Mouse (Mus musculus): Measurements from ENCODE around the gene Mgmt. TPM values are rescaled to one million over a fixed set of nuclear protein-coding genes. Genes with fewer than 3 reads are reported as not detected.
A peak's percentile ranks its signal among the peaks of the same experiment; 100 is the strongest.

The Mgmt gene
- polyA plus RNA-seq, 1 experiment from 2014 or later = 1.5 TPM

GRCm38 (mm10) chr7:137013433-137013832 is 119.0 kb downstream of the Mgmt start:
- H3K4me1 ChIP-seq (ENCODE audit: control insufficient read depth, insufficient read depth, low read length) = no peaks in the 10 kb centered on the region
- no peak overlapping the region for H3K9ac ChIP-seq (replicated peaks; ENCODE audit: low read length)
- H3K36me3 ChIP-seq (ENCODE audit: control insufficient read depth, insufficient read depth, low read length) = no peaks in the 10 kb centered on the region
- H3K9me3 ChIP-seq (ENCODE audit: control insufficient read depth, low read length) = no peaks in the 10 kb centered on the region
- H3K4me3 ChIP-seq (replicated peaks; ENCODE audit: low read depth, low read length) = no peak overlapping the region
- 64% methylated on average over 3 of the region's 3 CpGs for WGBS
- ATAC-seq (ENCODE audit: low FRiP score, low TSS enrichment) (no peak), DNase-seq (no peak)
- H3K27me3 ChIP-seq (ENCODE audit: control insufficient read depth, insufficient read depth, low read length) = no peaks in the 10 kb centered on the region
- no peak overlapping the region for H3K27ac ChIP-seq (replicated peaks; ENCODE audit: low read depth, low read length)
- H3K4me2 ChIP-seq (ENCODE audit: low read length) = no peak overlapping the region

GRCm38 (mm10) chr7:137018614-137019013 is 124.2 kb downstream of the Mgmt start:
- no peaks in the 10 kb centered on the region for H3K4me1 ChIP-seq (ENCODE audit: control insufficient read depth, insufficient read depth, low read length)
- no peak overlapping the region for H3K27ac ChIP-seq (replicated peaks; ENCODE audit: low read depth, low read length)
- no peak overlapping the region for H3K4me3 ChIP-seq (replicated peaks; ENCODE audit: low read depth, low read length)
- ATAC-seq (ENCODE audit: low FRiP score, low TSS enrichment) (no peak), DNase-seq (no peak)
- 88% methylated on average over 5 of the region's 5 CpGs for WGBS
- H3K27me3 ChIP-seq (ENCODE audit: control insufficient read depth, insufficient read depth, low read length) = no peaks in the 10 kb centered on the region
- H3K4me2 ChIP-seq (ENCODE audit: low read length) = no peak overlapping the region
- H3K9ac ChIP-seq (replicated peaks; ENCODE audit: low read length) = no peak overlapping the region
- no peaks in the 10 kb centered on the region for H3K9me3 ChIP-seq (ENCODE audit: control insufficient read depth, low read length)
- H3K36me3 ChIP-seq (ENCODE audit: control insufficient read depth, insufficient read depth, low read length) = no peaks in the 10 kb centered on the region

GRCm38 (mm10) chr7:137020195-137020594 is 125.8 kb downstream of the Mgmt start:
- Histone ChIP-seq H3K9ac (replicated peaks; ENCODE audit: low read length) (no peak overlapping the region), H3K27ac (replicated peaks; ENCODE audit: low read depth, low read length) (no peak overlapping the region), H3K4me2 (ENCODE audit: low read length) (no peak overlapping the region), H3K4me1 (ENCODE audit: control insufficient read depth, insufficient read depth, low read length) (no peaks in the 10 kb centered on the region), H3K4me3 (replicated peaks; ENCODE audit: low read depth, low read length) (no peak overlapping the region), H3K36me3 (ENCODE audit: control insufficient read depth, insufficient read depth, low read length) (no peaks in the 10 kb centered on the region), H3K27me3 (ENCODE audit: control insufficient read depth, insufficient read depth, low read length) (no peaks in the 10 kb centered on the region), H3K9me3 (ENCODE audit: control insufficient read depth, low read length) (no peaks in the 10 kb centered on the region)
- DNase-seq (no peak), ATAC-seq (ENCODE audit: low FRiP score, low TSS enrichment) (no peak)
- WGBS = 83% methylated on average over 6 of the region's 6 CpGs

GRCm38 (mm10) chr7:137030789-137031188 is 136.4 kb downstream of the Mgmt start:
- ATAC-seq (ENCODE audit: low FRiP score, low TSS enrichment) (no peak), DNase-seq (no peak)
- 0 out of 2 replicates have a peak, but pooled peaks cover under 1% of the 10 kb centered on the region for H3K4me1 ChIP-seq (ENCODE audit: control insufficient read depth, insufficient read depth, low read length)
- H3K4me2 ChIP-seq (ENCODE audit: low read length) = no peak overlapping the region
- WGBS = 94% methylated on average over 4 of the region's 4 CpGs
- H3K27ac ChIP-seq (replicated peaks; ENCODE audit: low read depth, low read length) = no peak overlapping the region
- 0 out of 2 replicates have a peak, but pooled peaks cover 2% of the 10 kb centered on the region for H3K9me3 ChIP-seq (ENCODE audit: control insufficient read depth, low read length)
- no peak overlapping the region for H3K4me3 ChIP-seq (replicated peaks; ENCODE audit: low read depth, low read length)
- no peaks in the 10 kb centered on the region for H3K27me3 ChIP-seq (ENCODE audit: control insufficient read depth, insufficient read depth, low read length)
- H3K9ac ChIP-seq (replicated peaks; ENCODE audit: low read length) = no peak overlapping the region
- H3K36me3 ChIP-seq (ENCODE audit: control insufficient read depth, insufficient read depth, low read length) = no peaks in the 10 kb centered on the region

- no peak for ATAC-seq (ENCODE audit: low FRiP score, low TSS enrichment)
- H3K36me3 ChIP-seq (ENCODE audit: control insufficient read depth, insufficient read depth, low read length) = no peaks in the 10 kb centered on the region
- no peak overlapping the region for H3K4me2 ChIP-seq (ENCODE audit: low read length)
- 96% methylated on average over 12 of the region's 12 CpGs for WGBS
- H3K27ac ChIP-seq (replicated peaks; ENCODE audit: low read depth, low read length) = no peak overlapping the region
- H3K9ac ChIP-seq (replicated peaks; ENCODE audit: low read length) = no peak overlapping the region
- no peak for DNase-seq
- peaks cover 8% of the 10 kb centered on the region; the same call in 1 of the 2 replicates for H3K4me1 ChIP-seq (ENCODE audit: control insufficient read depth, insufficient read depth, low read length)
- no peaks in the 10 kb centered on the region for H3K27me3 ChIP-seq (ENCODE audit: control insufficient read depth, insufficient read depth, low read length)
- H3K9me3 ChIP-seq (ENCODE audit: control insufficient read depth, low read length) = 0 out of 2 replicates have a peak, but pooled peaks cover 2% of the 10 kb centered on the region
- no peak overlapping the region for H3K4me3 ChIP-seq (replicated peaks; ENCODE audit: low read depth, low read length)
These were observed 138.8 kb downstream of the Mgmt start for GRCm38 (mm10) chr7:137033177-137033576.

GRCm38 (mm10) chr7:137034986-137035385 is 140.6 kb downstream of the Mgmt start:
- no peak overlapping the region for H3K4me3 ChIP-seq (replicated peaks; ENCODE audit: low read depth, low read length)
- 0 out of 2 replicates have a peak, but pooled peaks cover 2% of the 10 kb centered on the region for H3K9me3 ChIP-seq (ENCODE audit: control insufficient read depth, low read length)
- H3K27me3 ChIP-seq (ENCODE audit: control insufficient read depth, insufficient read depth, low read length) = no peaks in the 10 kb centered on the region
- WGBS = 90% methylated on average over 3 of the region's 3 CpGs
- H3K9ac ChIP-seq (replicated peaks; ENCODE audit: low read length) = no peak overlapping the region
- ATAC-seq (ENCODE audit: low FRiP score, low TSS enrichment) = no peak
- H3K36me3 ChIP-seq (ENCODE audit: control insufficient read depth, insufficient read depth, low read length) = no peaks in the 10 kb centered on the region
- H3K4me1 ChIP-seq (ENCODE audit: control insufficient read depth, insufficient read depth, low read length) = peaks cover 22% of the 10 kb centered on the region
- no peak for DNase-seq
- no peak overlapping the region for H3K4me2 ChIP-seq (ENCODE audit: low read length)
- H3K27ac ChIP-seq (replicated peaks; ENCODE audit: low read depth, low read length) = no peak overlapping the region

GRCm38 (mm10) chr7:137035916-137036315 is 141.5 kb downstream of the Mgmt start:
- Histone ChIP-seq H3K4me3 (replicated peaks; ENCODE audit: low read depth, low read length) (no peak overlapping the region), H3K4me2 (ENCODE audit: low read length) (no peak overlapping the region), H3K27ac (replicated peaks; ENCODE audit: low read depth, low read length) (no peak overlapping the region), H3K4me1 (ENCODE audit: control insufficient read depth, insufficient read depth, low read length) (peaks cover 22% of the 10 kb centered on the region), H3K9ac (replicated peaks; ENCODE audit: low read length) (no peak overlapping the region), H3K27me3 (ENCODE audit: control insufficient read depth, insufficient read depth, low read length) (no peaks in the 10 kb centered on the region), H3K9me3 (ENCODE audit: control insufficient read depth, low read length) (0 out of 2 replicates have a peak, but pooled peaks cover 2% of the 10 kb centered on the region), H3K36me3 (ENCODE audit: control insufficient read depth, insufficient read depth, low read length) (no peaks in the 10 kb centered on the region)
- peak; percentile 28 for DNase-seq
- ATAC-seq (ENCODE audit: low FRiP score, low TSS enrichment) = no peak
- 51% methylated on average over 5 of the region's 5 CpGs for WGBS

- DNase-seq (no peak), ATAC-seq (ENCODE audit: low FRiP score, low TSS enrichment) (no peak)
- Histone ChIP-seq H3K36me3 (ENCODE audit: control insufficient read depth, insufficient read depth, low read length) (no peaks in the 10 kb centered on the region), H3K4me2 (ENCODE audit: low read length) (no peak overlapping the region), H3K4me3 (replicated peaks; ENCODE audit: low read depth, low read length) (no peak overlapping the region), H3K9ac (replicated peaks; ENCODE audit: low read length) (no peak overlapping the region), H3K9me3 (ENCODE audit: control insufficient read depth, low read length) (0 out of 2 replicates have a peak, but pooled peaks cover 2% of the 10 kb centered on the region), H3K27ac (replicated peaks; ENCODE audit: low read depth, low read length) (no peak overlapping the region), H3K27me3 (ENCODE audit: control insufficient read depth, insufficient read depth, low read length) (no peaks in the 10 kb centered on the region), H3K4me1 (ENCODE audit: control insufficient read depth, insufficient read depth, low read length) (peaks cover 22% of the 10 kb centered on the region)
- 81% methylated on average over 4 of the region's 4 CpGs for WGBS
These were observed 143.1 kb downstream of the Mgmt start for GRCm38 (mm10) chr7:137037471-137037870.

GRCm38 (mm10) chr7:137037872-137038271 is 143.5 kb downstream of the Mgmt start:
- ATAC-seq (ENCODE audit: low FRiP score, low TSS enrichment) = no peak

More at GRCm38 (mm10) chr7:137037872-137038271, 143.5 kb downstream of the Mgmt start:
- Histone ChIP-seq H3K4me2 (ENCODE audit: low read length) (no peak overlapping the region), H3K4me1 (ENCODE audit: control insufficient read depth, insufficient read depth, low read length) (peaks cover 22% of the 10 kb centered on the region), H3K9me3 (ENCODE audit: control insufficient read depth, low read length) (0 out of 2 replicates have a peak, but pooled peaks cover 2% of the 10 kb centered on the region), H3K27ac (replicated peaks; ENCODE audit: low read depth, low read length) (no peak overlapping the region), H3K36me3 (ENCODE audit: control insufficient read depth, insufficient read depth, low read length) (no peaks in the 10 kb centered on the region), H3K27me3 (ENCODE audit: control insufficient read depth, insufficient read depth, low read length) (no peaks in the 10 kb centered on the region), H3K9ac (replicated peaks; ENCODE audit: low read length) (no peak overlapping the region), H3K4me3 (replicated peaks; ENCODE audit: low read depth, low read length) (no peak overlapping the region)
- DNase-seq = no peak
- WGBS = 67% methylated on average over 5 of the region's 5 CpGs
